Mouse (Mus musculus): ENCODE results near the gene Arl2bp.

Gene Arl2bp

GRCm38 (mm10) chr8:94666456-94667308 lies at the start of gene Arl2bp:
Arl2bp (plus strand) TSS chr8:94666600.
- DNase-seq (ENCODE audit: low spot score in 2 of 2) = peak; percentile 82 to 84

GRCm38 (mm10) chr8:94624885-94625284 lies 41.5 kb upstream of the Arl2bp start:
- no peak for DNase-seq (ENCODE audit: low spot score in 2 of 2)

GRCm38 (mm10) chr8:94633564-94634194 lies 32.7 kb upstream of the Arl2bp start:
- no peak for DNase-seq (ENCODE audit: low spot score in 2 of 2)

GRCm38 (mm10) chr8:94634211-94634610 lies 32.2 kb upstream of the Arl2bp start:
- no peak for DNase-seq (ENCODE audit: low spot score in 2 of 2)

GRCm38 (mm10) chr8:94641183-94641582 lies 25.2 kb upstream of the Arl2bp start:
- no peak for DNase-seq (ENCODE audit: low spot score in 2 of 2)

GRCm38 (mm10) chr8:94641938-94642337 lies 24.5 kb upstream of the Arl2bp start:
- DNase-seq (ENCODE audit: low spot score in 2 of 2) = no peak

- DNase-seq (ENCODE audit: low spot score in 2 of 2) = no peak
These were observed 21.2 kb upstream of the Arl2bp start for GRCm38 (mm10) chr8:94645202-94645601.

- no peak for DNase-seq (ENCODE audit: low spot score in 2 of 2)
These were observed 20.2 kb upstream of the Arl2bp start for GRCm38 (mm10) chr8:94646165-94646564.

GRCm38 (mm10) chr8:94649496-94649895 lies 16.9 kb upstream of the Arl2bp start:
- DNase-seq (ENCODE audit: low spot score in 2 of 2) = no peak

- no peak for DNase-seq (ENCODE audit: low spot score in 2 of 2)
These were observed 13.4 kb upstream of the Arl2bp start for GRCm38 (mm10) chr8:94652951-94653350.

- no peak for DNase-seq (ENCODE audit: low spot score in 2 of 2)
These were observed 11.4 kb upstream of the Arl2bp start for GRCm38 (mm10) chr8:94654994-94655393.

- no peak for DNase-seq (ENCODE audit: low spot score in 2 of 2)
These were observed 8.4 kb upstream of the Arl2bp start for GRCm38 (mm10) chr8:94658031-94658430.

GRCm38 (mm10) chr8:94660418-94660817 lies 6.0 kb upstream of the Arl2bp start:
- no peak for DNase-seq (ENCODE audit: low spot score in 2 of 2)

GRCm38 (mm10) chr8:94664722-94665121 lies 1.7 kb upstream of the Arl2bp start:
- DNase-seq (ENCODE audit: low spot score in 2 of 2) = no peak

GRCm38 (mm10) chr8:94674384-94674783 lies 8.0 kb downstream of the Arl2bp start:
- no peak for DNase-seq (ENCODE audit: low spot score in 2 of 2)

- DNase-seq (ENCODE audit: low spot score in 2 of 2) = no peak
These were observed 9.5 kb downstream of the Arl2bp start for GRCm38 (mm10) chr8:94675923-94676322.

- no peak for DNase-seq (ENCODE audit: low spot score in 2 of 2)
These were observed 12.2 kb downstream of the Arl2bp start for GRCm38 (mm10) chr8:94678582-94678981.

GRCm38 (mm10) chr8:94680414-94680813 lies 14.0 kb downstream of the Arl2bp start:
- DNase-seq (ENCODE audit: low spot score in 2 of 2) = no peak

- DNase-seq (ENCODE audit: low spot score in 2 of 2) = no peak
These were observed 16.5 kb downstream of the Arl2bp start for GRCm38 (mm10) chr8:94682732-94683524.

- no peak for DNase-seq (ENCODE audit: low spot score in 2 of 2)
These were observed 17.9 kb downstream of the Arl2bp start for GRCm38 (mm10) chr8:94684287-94684686.

- DNase-seq (ENCODE audit: low spot score in 2 of 2) = no peak
These were observed 19.6 kb downstream of the Arl2bp start for GRCm38 (mm10) chr8:94685953-94686352.

- DNase-seq (ENCODE audit: low spot score in 2 of 2) = no peak
These were observed 28.3 kb downstream of the Arl2bp start for GRCm38 (mm10) chr8:94694701-94695100.

Data from frontal cortex, postnatal 25 days (tissue).